Mouse (Mus musculus): ENCODE measurements at regions not wholly inside any gene's neighbourhood (a gene's known extent, or its start where the extent isn't known, plus 50 kb on each side); places are given as distances from the start of the nearest gene placed in this dataset.

- ATAC-seq, result no peak
- DNase-seq, result no peak
- Histone ChIP-seq H3K27me3 (ENCODE audit: insufficient read depth, low read length) (no peaks in the 10 kb centered on the region), H3K4me1 (ENCODE audit: insufficient read depth) (peaks cover 4% of the 10 kb centered on the region; the same call in 1 of the 2 replicates), H3K9ac (no peak overlapping the region), H3K9me3 (ENCODE audit: low read length) (peaks cover 5% of the 10 kb centered on the region; the same call in 1 of the 2 replicates), H3K36me3 (ENCODE audit: insufficient read depth) (no peaks in the 10 kb centered on the region), H3K27ac (ENCODE audit: low read depth, low read length) (no peak overlapping the region), H3K4me2 (ENCODE audit: low read depth) (no peak overlapping the region), H3K4me3 (ENCODE audit: low read depth, low read length) (no peak overlapping the region)
- WGBS, result 60% methylated on average over 8 of the region's 8 CpGs
- no peak for TF ChIP-seq CTCF (IDR thresholded peaks at IDR 0.05; ENCODE audit: low read depth)
Observed at GRCm38 (mm10) chr11:35024448-35024847, 96.6 kb upstream of the Slit3 start.

GRCm38 (mm10) chr11:35023813-35024212, 97.2 kb upstream of the Slit3 start:
- Histone ChIP-seq H3K9ac (no peak overlapping the region), H3K4me3 (ENCODE audit: low read depth, low read length) (no peak overlapping the region), H3K27ac (ENCODE audit: low read depth, low read length) (no peak overlapping the region), H3K27me3 (ENCODE audit: insufficient read depth, low read length) (no peaks in the 10 kb centered on the region), H3K4me2 (ENCODE audit: low read depth) (no peak overlapping the region), H3K36me3 (ENCODE audit: insufficient read depth) (no peaks in the 10 kb centered on the region), H3K4me1 (ENCODE audit: insufficient read depth) (peaks cover 4% of the 10 kb centered on the region; the same call in 1 of the 2 replicates), H3K9me3 (ENCODE audit: low read length) (peaks cover 5% of the 10 kb centered on the region; the same call in 1 of the 2 replicates)
- WGBS, result 92% methylated on average over 4 of the region's 4 CpGs
- DNase-seq (no peak), ATAC-seq (no peak)
- TF ChIP-seq CTCF (IDR thresholded peaks at IDR 0.05; ENCODE audit: low read depth), result no peak

GRCm38 (mm10) chr11:35021990-35022625, 98.9 kb upstream of the Slit3 start:
- ATAC-seq (peak; percentile 62), DNase-seq (peak; percentile 67)
- Histone ChIP-seq H3K4me3 (ENCODE audit: low read depth, low read length) (no peak overlapping the region), H3K36me3 (ENCODE audit: insufficient read depth) (no peaks in the 10 kb centered on the region), H3K9ac (no peak overlapping the region), H3K4me2 (ENCODE audit: low read depth) (no peak overlapping the region), H3K27me3 (ENCODE audit: insufficient read depth, low read length) (no peaks in the 10 kb centered on the region), H3K27ac (ENCODE audit: low read depth, low read length) (0 out of 2 replicates have a peak overlapping the region, but pooled peaks have one; percentile 37), H3K4me1 (ENCODE audit: insufficient read depth) (peaks cover 4% of the 10 kb centered on the region; the same call in 1 of the 2 replicates), H3K9me3 (ENCODE audit: low read length) (peaks cover 5% of the 10 kb centered on the region; the same call in 1 of the 2 replicates)
- no peak for TF ChIP-seq CTCF (IDR thresholded peaks at IDR 0.05; ENCODE audit: low read depth)
- WGBS, result 45% methylated on average over 3 of the region's 3 CpGs

- H3K4me2 ChIP-seq (ENCODE audit: low read depth), result no peak overlapping the region
- H3K9me3 ChIP-seq (ENCODE audit: low read length), result peaks cover 5% of the 10 kb centered on the region; the same call in 1 of the 2 replicates
- no peak for ATAC-seq
- no peaks in the 10 kb centered on the region for H3K27me3 ChIP-seq (ENCODE audit: insufficient read depth, low read length)
- no peak for DNase-seq
- H3K9ac ChIP-seq, result no peak overlapping the region
- H3K27ac ChIP-seq (ENCODE audit: low read depth, low read length), result no peak overlapping the region
- H3K4me3 ChIP-seq (ENCODE audit: low read depth, low read length), result no peak overlapping the region
- H3K36me3 ChIP-seq (ENCODE audit: insufficient read depth), result no peaks in the 10 kb centered on the region
- WGBS, result 77% methylated on average over 3 of the region's 3 CpGs
- TF ChIP-seq CTCF (IDR thresholded peaks at IDR 0.05; ENCODE audit: low read depth), result no peak
- H3K4me1 ChIP-seq (ENCODE audit: insufficient read depth), result peaks cover 4% of the 10 kb centered on the region; the same call in 1 of the 2 replicates
Observed at GRCm38 (mm10) chr11:35016998-35017397, 104.0 kb upstream of the Slit3 start.

GRCm38 (mm10) chr11:35011521-35012476, 109.2 kb upstream of the Slit3 start:
- no peaks in the 10 kb centered on the region for H3K9me3 ChIP-seq (ENCODE audit: low read length)
- peak overlapping the region; percentile 16 for H3K27ac ChIP-seq (ENCODE audit: low read depth, low read length)
- H3K27me3 ChIP-seq (ENCODE audit: insufficient read depth, low read length), result no peaks in the 10 kb centered on the region
- WGBS, result 40% methylated on average over 24 of the region's 24 CpGs
- ATAC-seq, result peak; percentile 74; the same call in 1 of the 2 replicates
- DNase-seq, result peak; percentile 75
- H3K4me1 ChIP-seq (ENCODE audit: insufficient read depth), result no peaks in the 10 kb centered on the region
- TF ChIP-seq CTCF (IDR thresholded peaks at IDR 0.05; ENCODE audit: low read depth), result no peak
- H3K4me2 ChIP-seq (ENCODE audit: low read depth), result peak overlapping the region; percentile 25; the same call in 1 of the 2 replicates
- H3K36me3 ChIP-seq (ENCODE audit: insufficient read depth), result no peaks in the 10 kb centered on the region
- H3K9ac ChIP-seq, result no peak overlapping the region
- H3K4me3 ChIP-seq (ENCODE audit: low read depth, low read length), result no peak overlapping the region

- Histone ChIP-seq H3K4me2 (ENCODE audit: low read depth) (no peak overlapping the region), H3K36me3 (ENCODE audit: insufficient read depth) (no peaks in the 10 kb centered on the region), H3K4me3 (ENCODE audit: low read depth, low read length) (no peak overlapping the region), H3K9ac (no peak overlapping the region), H3K27ac (ENCODE audit: low read depth, low read length) (no peak overlapping the region), H3K27me3 (ENCODE audit: insufficient read depth, low read length) (no peaks in the 10 kb centered on the region), H3K9me3 (ENCODE audit: low read length) (no peaks in the 10 kb centered on the region), H3K4me1 (ENCODE audit: insufficient read depth) (no peaks in the 10 kb centered on the region)
- ATAC-seq (no peak), DNase-seq (no peak)
- TF ChIP-seq CTCF (IDR thresholded peaks at IDR 0.05; ENCODE audit: low read depth), result no peak
- WGBS, result 38% methylated on average over 20 of the region's 20 CpGs
Observed at GRCm38 (mm10) chr11:35006773-35007567, 114.1 kb upstream of the Slit3 start.
